Mouse (Mus musculus) heart, postnatal 0 days (tissue): ENCODE measurements around the gene Ager.
A peak's percentile ranks its signal among the peaks of the same experiment; 100 is the strongest.

Experiments
- CTCF ChIP-seq: IDR thresholded peaks from 2 replicates; pipeline ENCODE4 v1.5.1; 2016; ENCODE audit warnings: antibody characterized with exemption, control low read depth, low read depth
- EP300 ChIP-seq: IDR thresholded peaks from 2 replicates; pipeline ENCODE4 v1.6.1; 2016; ENCODE audit warnings: antibody characterized with exemption, low read depth

- peak; percentile 40 for TF ChIP-seq CTCF
- no peak for TF ChIP-seq EP300
Observed at GRCm38 (mm10) chr17:34571875-34572274, 25.8 kb upstream of the Ager start.
